Mouse (Mus musculus): Measurements from ENCODE around the gene Crebl2. TPM values are rescaled to one million over a fixed set of nuclear protein-coding genes. Genes with fewer than 3 reads are reported as not detected.

Gene Crebl2
- total RNA-seq, 2 experiments from 2014 or later: 30.0 to 35.0 TPM

GRCm38 (mm10) chr6:134873018-134873417, 43.1 kb downstream of the Crebl2 start:
- DNase-seq: no peak

- DNase-seq: peak; percentile 14 to 33
Observed at GRCm38 (mm10) chr6:134876795-134877194, 46.8 kb downstream of the Crebl2 start.

- DNase-seq: no peak
Observed at GRCm38 (mm10) chr6:134877276-134877675, 47.3 kb downstream of the Crebl2 start.

GRCm38 (mm10) chr6:134877892-134878291, 47.9 kb downstream of the Crebl2 start:
- no peak for DNase-seq

GRCm38 (mm10) chr6:134879556-134879955, 49.6 kb downstream of the Crebl2 start:
- no peak for DNase-seq

- DNase-seq: no peak
Observed at GRCm38 (mm10) chr6:134880046-134880445, 50.1 kb downstream of the Crebl2 start.

- no peak for DNase-seq
Observed at GRCm38 (mm10) chr6:134883661-134884060, 53.7 kb downstream of the Crebl2 start.

- DNase-seq: no peak
Observed at GRCm38 (mm10) chr6:134885515-134885914, 55.6 kb downstream of the Crebl2 start.

GRCm38 (mm10) chr6:134886475-134886874, 56.5 kb downstream of the Crebl2 start:
- no peak for DNase-seq

GRCm38 (mm10) chr6:134887008-134887407, 57.1 kb downstream of the Crebl2 start:
- DNase-seq: no peak

- DNase-seq: peak in 1 of 2 experiments; percentile 13
Observed at GRCm38 (mm10) chr6:134887711-134888449, 57.9 kb downstream of the Crebl2 start.

GRCm38 (mm10) chr6:134888563-134889017, 58.6 kb downstream of the Crebl2 start:
- no peak for DNase-seq

GRCm38 (mm10) chr6:134889763-134890162, 59.8 kb downstream of the Crebl2 start:
- DNase-seq: no peak

- no peak for DNase-seq
Observed at GRCm38 (mm10) chr6:134890436-134890835, 60.5 kb downstream of the Crebl2 start.

GRCm38 (mm10) chr6:134896570-134897436, 66.8 kb downstream of the Crebl2 start:
- no peak for DNase-seq

GRCm38 (mm10) chr6:134897443-134898094, 67.6 kb downstream of the Crebl2 start:
- DNase-seq: peak; percentile 95 to 96

GRCm38 (mm10) chr6:134898095-134898965, 68.4 kb downstream of the Crebl2 start, which contains the start of gene Gpr19:
Gpr19 (minus strand) TSS chr6:134898578.
- DNase-seq: peak; percentile 95

GRCm38 (mm10) chr6:134903368-134903767, 73.4 kb downstream of the Crebl2 start:
- no peak for DNase-seq

- no peak for DNase-seq
Observed at GRCm38 (mm10) chr6:134903891-134904884, 74.2 kb downstream of the Crebl2 start.

- DNase-seq: no peak
Observed at GRCm38 (mm10) chr6:134905811-134906210, 75.9 kb downstream of the Crebl2 start.

Data from adrenal gland, postnatal 36 days (tissue).